Mouse (Mus musculus): Measurements from ENCODE around the gene Rnf123. TPM values are rescaled to one million over a fixed set of nuclear protein-coding genes. Genes with fewer than 3 reads are reported as not detected.

The Rnf123 gene
- polyA plus RNA-seq, 1 experiment from 2014 or later = 41.2 TPM

DNA sequence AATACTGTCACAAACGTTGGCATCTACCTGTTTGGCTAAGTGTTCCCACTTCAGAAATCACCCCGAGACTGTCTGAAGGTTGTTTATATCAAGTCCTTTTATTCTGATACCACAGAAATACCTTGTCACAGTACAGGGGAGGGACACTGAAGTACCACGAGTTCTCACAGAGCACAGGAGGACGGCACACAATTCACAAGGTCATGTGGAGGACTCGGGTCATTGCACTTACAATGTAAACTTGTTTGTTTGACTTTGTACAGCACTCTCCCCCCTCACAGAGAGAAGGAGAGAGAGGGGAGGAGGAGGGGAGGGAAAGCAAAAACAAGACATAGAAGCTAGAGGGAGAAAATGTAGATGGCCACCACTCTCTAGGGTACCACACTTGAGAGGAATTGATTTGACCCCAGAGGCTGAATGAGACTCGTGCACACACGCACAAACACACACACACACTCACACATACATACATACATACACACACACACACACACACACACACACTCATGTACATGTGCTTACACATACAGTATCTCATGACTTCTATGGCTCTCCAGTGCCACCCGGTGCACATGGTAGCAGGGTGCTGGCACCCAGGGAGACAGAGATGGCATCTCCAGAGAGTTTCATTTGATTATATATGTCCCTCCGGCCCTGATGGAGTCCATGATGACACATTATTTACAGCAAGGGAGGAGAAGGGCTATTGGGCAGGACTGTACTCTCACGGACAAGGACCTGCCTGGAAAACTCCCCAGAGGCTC lies 13.0 kb upstream of the Rnf123 start:
- peaks cover 24% of the 10 kb centered on the region for H3K36me3 ChIP-seq (replicated peaks)
- H3K4me3 ChIP-seq (replicated peaks) = no peak overlapping the region
- no peaks in the 10 kb centered on the region for H3K9me3 ChIP-seq
- WGBS = 64% methylated on average over 10 of the region's 10 CpGs
- H3K4me2 ChIP-seq = no peak overlapping the region
- H3K27me3 ChIP-seq = no peaks in the 10 kb centered on the region
- no peak overlapping the region for H3K27ac ChIP-seq
- H3K9ac ChIP-seq = no peak overlapping the region
- H3K4me1 ChIP-seq = peaks cover 22% of the 10 kb centered on the region
- no peak for ATAC-seq (ENCODE audit: low FRiP score)

DNA sequence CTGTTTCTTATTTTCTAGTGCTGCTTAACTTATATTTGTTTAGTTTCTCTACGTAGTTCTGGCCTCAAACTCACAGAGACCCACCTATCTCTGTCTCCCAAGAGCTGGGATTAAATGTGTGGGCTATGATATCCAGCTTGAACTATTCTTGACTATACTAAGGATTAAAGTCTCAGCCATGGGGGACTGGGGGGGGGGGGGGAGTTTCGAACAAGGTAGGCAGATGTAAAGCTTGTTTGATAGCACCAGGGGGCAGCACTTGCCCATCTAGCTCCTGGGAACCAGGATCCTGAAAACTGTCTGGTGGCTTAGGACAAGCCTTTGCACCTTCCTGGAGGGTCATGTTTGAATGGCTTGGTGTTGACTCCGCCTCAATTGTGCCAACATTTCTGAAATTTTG lies 12.4 kb upstream of the Rnf123 start:
- ATAC-seq (ENCODE audit: low FRiP score) = no peak
- H3K4me1 ChIP-seq = peaks cover 22% of the 10 kb centered on the region
- H3K9me3 ChIP-seq = no peaks in the 10 kb centered on the region
- WGBS = 12% methylated on average over 3 of the region's 3 CpGs
- peak overlapping the region; percentile 74 for H3K4me3 ChIP-seq (replicated peaks)
- H3K36me3 ChIP-seq (replicated peaks) = peaks cover 30% of the 10 kb centered on the region
- H3K27me3 ChIP-seq = no peaks in the 10 kb centered on the region
- H3K4me2 ChIP-seq = peak overlapping the region; percentile 97
- H3K9ac ChIP-seq = peak overlapping the region; percentile 81
- no peak overlapping the region for H3K27ac ChIP-seq

DNA sequence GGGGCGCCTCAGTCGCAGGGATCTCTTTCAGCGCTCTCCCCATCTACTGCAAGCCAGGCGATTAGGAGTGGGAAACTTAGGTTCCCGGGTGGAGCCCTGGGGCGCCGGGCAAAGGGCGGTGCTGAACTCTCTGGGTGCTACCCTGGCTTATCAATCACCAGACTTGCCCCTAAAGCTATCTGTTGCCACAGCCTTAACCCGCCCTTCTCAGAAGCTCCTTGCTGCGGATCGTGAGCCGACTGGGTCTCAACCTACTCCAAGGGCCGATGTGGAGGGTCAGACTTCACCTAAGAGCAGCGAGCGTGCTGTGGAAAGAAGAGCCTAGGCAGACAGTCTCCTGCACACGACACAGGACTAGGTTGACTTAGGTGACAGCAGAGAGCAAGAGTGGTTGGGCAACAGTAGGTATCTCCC lies 11.9 kb upstream of the Rnf123 start:
- H3K4me3 ChIP-seq (replicated peaks) = peak overlapping the region; percentile 74
- H3K4me2 ChIP-seq = peak overlapping the region; percentile 97
- H3K9ac ChIP-seq = peak overlapping the region; percentile 81
- WGBS = 0% methylated on average over 16 of the region's 16 CpGs
- H3K27ac ChIP-seq = peak overlapping the region; percentile 79
- ATAC-seq (ENCODE audit: low FRiP score) = peak; percentile 10
- peaks cover 35% of the 10 kb centered on the region for H3K36me3 ChIP-seq (replicated peaks)
- no peaks in the 10 kb centered on the region for H3K27me3 ChIP-seq
- no peaks in the 10 kb centered on the region for H3K9me3 ChIP-seq
- peaks cover 22% of the 10 kb centered on the region for H3K4me1 ChIP-seq

DNA sequence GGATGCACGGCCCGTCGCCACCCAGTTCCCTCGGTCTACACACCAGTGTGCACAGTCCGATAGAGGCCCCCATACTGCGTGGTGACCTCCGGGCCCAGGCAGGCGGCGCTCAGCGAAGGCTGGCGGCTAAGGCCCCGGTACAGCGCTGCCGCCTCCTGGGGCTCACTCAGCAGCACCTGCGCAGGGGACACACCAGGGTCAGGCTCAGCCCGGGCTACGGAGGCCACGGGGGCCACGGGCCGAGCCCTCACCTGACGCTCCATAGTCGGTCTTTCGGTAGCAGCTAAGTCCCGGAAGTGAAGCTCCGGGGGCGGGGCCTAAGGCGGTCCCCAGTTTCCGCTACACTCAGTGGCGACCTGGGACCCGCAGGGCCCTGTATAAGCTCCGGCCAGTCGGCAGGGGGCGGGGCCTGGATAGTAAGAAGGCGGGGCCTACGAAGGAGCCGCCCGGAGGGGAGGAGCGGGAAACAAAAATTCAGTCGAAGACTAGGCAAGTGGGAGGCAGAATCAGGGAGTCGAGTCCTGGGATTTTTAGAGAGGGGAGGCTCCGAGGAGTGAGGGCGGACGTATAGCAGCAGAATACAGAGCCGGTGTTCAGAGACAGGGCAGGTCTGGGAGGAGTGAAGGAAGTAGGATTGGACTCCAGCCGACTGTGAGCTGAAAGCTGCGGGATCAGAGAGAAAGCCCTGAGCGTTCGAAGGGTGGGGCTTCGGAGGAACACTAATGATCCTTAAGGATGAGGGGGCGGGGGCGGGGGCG lies 11.2 kb upstream of the Rnf123 start, which contains the start of gene Apeh:
TSS of gene Apeh (minus strand) at position 423 of the 758 bp plus-strand sequence.
- H3K4me1 ChIP-seq = peaks cover 22% of the 10 kb centered on the region
- H3K27me3 ChIP-seq = no peaks in the 10 kb centered on the region
- H3K9ac ChIP-seq = peak within 1 kb of the TSS; percentile 81
- peaks cover 39% of the 10 kb centered on the region for H3K36me3 ChIP-seq (replicated peaks)
- H3K27ac ChIP-seq = peak within 1 kb of the TSS; percentile 79
- H3K9me3 ChIP-seq = no peaks in the 10 kb centered on the region
- WGBS = 0% methylated on average over 52 of the region's 52 CpGs
- H3K4me2 ChIP-seq = peak within 1 kb of the TSS; percentile 97
- peak; percentile 95 for ATAC-seq (ENCODE audit: low FRiP score)
- peak within 1 kb of the TSS; percentile 74 for H3K4me3 ChIP-seq (replicated peaks)

DNA sequence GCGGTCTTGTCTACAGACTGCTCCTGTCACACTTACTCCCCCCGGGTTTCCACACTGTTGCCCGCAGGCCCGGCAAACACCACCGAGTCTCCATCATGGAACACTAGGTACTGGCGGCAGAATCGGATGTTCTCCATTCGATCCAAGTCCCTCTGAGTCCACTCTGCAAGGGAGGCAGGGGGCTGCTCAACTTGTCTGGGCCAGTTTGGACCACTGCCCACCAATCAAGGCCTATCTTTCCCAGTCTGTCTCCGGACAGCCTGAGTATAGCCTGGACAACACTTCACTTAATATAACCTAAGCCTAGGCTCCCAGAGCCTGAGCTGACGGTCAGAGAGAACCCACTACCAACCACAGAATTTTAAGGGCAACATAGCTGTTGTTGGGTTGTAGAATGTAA lies 10.4 kb upstream of the Rnf123 start:
- H3K27me3 ChIP-seq = no peaks in the 10 kb centered on the region
- H3K4me2 ChIP-seq = peak overlapping the region; percentile 97
- peak overlapping the region; percentile 74 for H3K4me3 ChIP-seq (replicated peaks)
- ATAC-seq (ENCODE audit: low FRiP score) = no peak
- peaks cover 22% of the 10 kb centered on the region for H3K4me1 ChIP-seq
- peaks cover 42% of the 10 kb centered on the region for H3K36me3 ChIP-seq (replicated peaks)
- no peaks in the 10 kb centered on the region for H3K9me3 ChIP-seq
- peak overlapping the region; percentile 79; the same call in 1 of the 2 replicates for H3K27ac ChIP-seq
- 77% methylated on average over 10 of the region's 10 CpGs for WGBS
- H3K9ac ChIP-seq = peak overlapping the region; percentile 81

DNA sequence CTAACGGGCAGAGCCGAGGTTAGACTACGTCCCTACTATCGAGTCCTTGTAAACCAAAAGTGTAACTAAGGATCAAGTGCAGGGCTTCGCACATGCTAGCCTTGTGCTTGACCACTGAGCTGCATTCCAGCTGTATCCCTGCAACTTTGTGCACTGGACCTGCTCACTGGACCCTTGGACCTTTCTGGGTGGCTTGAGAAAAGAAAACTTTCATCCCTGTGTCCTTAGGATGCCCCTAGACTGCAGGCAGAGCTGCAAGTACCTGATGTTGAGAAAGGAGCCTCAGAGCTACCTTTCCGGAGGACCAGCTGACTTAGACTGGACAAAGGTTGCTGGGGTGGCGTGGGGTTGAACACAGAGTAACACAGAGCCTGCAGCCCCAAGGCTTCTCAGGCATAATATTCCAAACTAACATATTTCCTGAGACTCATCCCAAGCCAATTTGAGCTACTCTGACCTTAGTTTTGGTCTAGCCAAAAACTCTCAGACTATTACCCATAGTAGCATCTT lies 7.5 kb upstream of the Rnf123 start:
- no peaks in the 10 kb centered on the region for H3K27me3 ChIP-seq
- ATAC-seq (ENCODE audit: low FRiP score) = no peak
- no peak overlapping the region for H3K4me2 ChIP-seq
- H3K4me3 ChIP-seq (replicated peaks) = no peak overlapping the region
- no peak overlapping the region for H3K27ac ChIP-seq
- H3K9ac ChIP-seq = no peak overlapping the region
- H3K36me3 ChIP-seq (replicated peaks) = peaks cover 71% of the 10 kb centered on the region
- no peaks in the 10 kb centered on the region for H3K9me3 ChIP-seq
- peaks cover 20% of the 10 kb centered on the region for H3K4me1 ChIP-seq
- WGBS = 97% methylated on average over 7 of the region's 7 CpGs

DNA sequence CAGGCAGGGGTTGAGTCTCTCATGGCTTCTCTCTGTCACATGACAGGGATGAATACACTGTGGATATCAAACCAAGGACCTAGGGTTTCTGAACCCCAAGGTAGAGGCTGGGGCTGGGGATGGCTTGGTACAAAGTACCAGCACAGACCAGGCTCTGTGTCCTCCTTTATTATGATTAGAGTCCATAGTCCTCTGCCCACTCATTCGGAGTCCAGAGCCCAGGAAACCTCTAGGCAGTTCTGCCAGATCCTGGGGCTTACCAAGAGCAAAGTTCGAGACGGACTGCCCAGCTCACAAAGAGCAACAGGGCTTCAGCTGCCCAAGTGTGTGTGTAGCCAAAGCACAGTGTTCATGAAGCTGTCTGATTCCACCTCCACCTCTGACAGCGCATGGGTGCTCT lies 2.1 kb upstream of the Rnf123 start:
- Histone ChIP-seq H3K9ac (no peak overlapping the region; the same call in 1 of the 2 replicates), H3K4me1 (0 out of 2 replicates have a peak, but pooled peaks cover 5% of the 10 kb centered on the region), H3K4me2 (no peak overlapping the region), H3K4me3 (replicated peaks) (no peak overlapping the region), H3K27me3 (peaks cover 44% of the 10 kb centered on the region), H3K9me3 (no peaks in the 10 kb centered on the region), H3K27ac (no peak overlapping the region), H3K36me3 (replicated peaks) (peaks cover 63% of the 10 kb centered on the region)
- WGBS = 97% methylated on average over 4 of the region's 4 CpGs
- no peak for ATAC-seq (ENCODE audit: low FRiP score)

DNA sequence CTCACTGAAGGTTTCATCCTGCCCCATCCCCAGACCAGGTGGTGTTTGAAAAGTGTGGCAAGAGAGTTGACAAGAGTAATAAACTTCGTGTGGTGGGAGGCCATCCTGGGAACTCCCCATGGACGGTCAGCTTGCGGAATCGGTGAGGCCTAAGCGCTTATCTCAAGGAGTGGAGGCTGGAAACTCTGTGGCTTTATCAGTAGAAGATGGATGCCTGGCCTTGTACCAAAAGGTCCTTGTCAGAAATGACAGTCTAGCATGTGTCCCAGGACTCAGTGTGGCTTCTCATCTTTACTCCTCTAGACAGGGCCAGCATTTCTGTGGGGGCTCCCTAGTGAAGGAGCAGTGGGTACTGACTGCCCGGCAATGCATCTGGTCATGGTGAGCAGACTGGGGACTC lies 415 bp upstream of the Rnf123 start:
- no peak for ATAC-seq (ENCODE audit: low FRiP score)
- Histone ChIP-seq H3K4me1 (peaks cover 12% of the 10 kb centered on the region), H3K27ac (no peak overlapping the region), H3K4me3 (replicated peaks) (no peak overlapping the region), H3K4me2 (no peak overlapping the region), H3K36me3 (replicated peaks) (peaks cover 47% of the 10 kb centered on the region), H3K9me3 (no peaks in the 10 kb centered on the region), H3K27me3 (peaks cover 46% of the 10 kb centered on the region), H3K9ac (no peak overlapping the region)
- WGBS = 81% methylated on average over 6 of the region's 6 CpGs

DNA sequence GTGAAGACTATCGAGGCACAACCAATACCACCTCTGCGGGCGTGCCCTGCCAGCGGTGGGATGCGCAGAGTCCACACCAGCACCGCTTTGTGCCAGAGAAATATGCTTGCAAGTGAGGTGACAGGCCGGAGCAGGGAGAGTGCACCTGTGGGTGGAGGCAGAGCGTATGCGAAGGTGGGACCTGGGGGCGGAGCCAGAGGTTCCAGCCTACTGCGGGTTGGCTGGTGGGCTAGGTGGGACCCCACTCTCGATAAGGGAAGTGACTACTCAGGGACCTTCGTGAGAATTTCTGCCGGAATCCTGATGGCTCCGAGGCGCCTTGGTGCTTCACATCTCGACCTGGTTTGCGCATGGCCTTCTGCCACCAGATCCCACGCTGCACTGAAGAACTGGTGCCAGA lies 597 bp downstream of the Rnf123 start:
- peaks cover 37% of the 10 kb centered on the region for H3K36me3 ChIP-seq (replicated peaks)
- H3K27ac ChIP-seq = no peak overlapping the region
- ATAC-seq (ENCODE audit: low FRiP score) = no peak
- peak overlapping the region; percentile 10 for H3K4me3 ChIP-seq (replicated peaks)
- no peaks in the 10 kb centered on the region for H3K9me3 ChIP-seq
- H3K4me1 ChIP-seq = peaks cover 21% of the 10 kb centered on the region
- peak overlapping the region; percentile 10; the same call in 1 of the 2 replicates for H3K4me2 ChIP-seq
- H3K27me3 ChIP-seq = peaks cover 46% of the 10 kb centered on the region
- peak overlapping the region; percentile 7; the same call in 1 of the 2 replicates for H3K9ac ChIP-seq
- 5% methylated on average over 19 of the region's 19 CpGs for WGBS

DNA sequence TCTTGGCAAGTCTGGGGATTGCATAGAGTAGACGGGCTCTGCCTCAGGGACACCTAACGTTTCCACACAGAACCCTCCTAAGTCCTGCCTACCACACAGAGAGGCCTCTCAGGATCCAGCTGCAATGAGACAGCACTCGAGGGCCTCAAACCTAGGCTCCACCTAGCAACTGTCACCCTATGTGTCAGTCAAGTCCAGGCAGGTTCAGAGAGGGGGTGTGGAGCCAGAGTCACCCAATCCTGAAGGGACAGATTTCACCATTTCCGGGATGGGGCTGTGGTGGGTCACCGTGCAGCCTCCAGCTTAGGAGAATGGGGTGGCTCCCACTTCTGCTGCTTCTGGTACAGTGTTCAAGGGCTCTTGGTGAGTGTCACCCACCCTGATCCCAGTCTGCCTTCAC lies 3.0 kb downstream of the Rnf123 start, which contains the start of gene Mst1:
TSS of gene Mst1 (plus strand) at position 269 of the 400 bp plus-strand sequence.
- Histone ChIP-seq H3K27me3 (peaks cover 46% of the 10 kb centered on the region), H3K27ac (0 out of 2 replicates have a peak within 1 kb of the TSS, but pooled peaks have one; percentile 5), H3K9me3 (no peaks in the 10 kb centered on the region), H3K4me1 (peaks cover 21% of the 10 kb centered on the region), H3K4me2 (peak within 1 kb of the TSS; percentile 90), H3K4me3 (replicated peaks) (peak within 1 kb of the TSS; percentile 78), H3K9ac (peak within 1 kb of the TSS; percentile 91), H3K36me3 (replicated peaks) (peaks cover 13% of the 10 kb centered on the region)
- 76% methylated on average over 5 of the region's 5 CpGs for WGBS
- no peak for ATAC-seq (ENCODE audit: low FRiP score)

DNA sequence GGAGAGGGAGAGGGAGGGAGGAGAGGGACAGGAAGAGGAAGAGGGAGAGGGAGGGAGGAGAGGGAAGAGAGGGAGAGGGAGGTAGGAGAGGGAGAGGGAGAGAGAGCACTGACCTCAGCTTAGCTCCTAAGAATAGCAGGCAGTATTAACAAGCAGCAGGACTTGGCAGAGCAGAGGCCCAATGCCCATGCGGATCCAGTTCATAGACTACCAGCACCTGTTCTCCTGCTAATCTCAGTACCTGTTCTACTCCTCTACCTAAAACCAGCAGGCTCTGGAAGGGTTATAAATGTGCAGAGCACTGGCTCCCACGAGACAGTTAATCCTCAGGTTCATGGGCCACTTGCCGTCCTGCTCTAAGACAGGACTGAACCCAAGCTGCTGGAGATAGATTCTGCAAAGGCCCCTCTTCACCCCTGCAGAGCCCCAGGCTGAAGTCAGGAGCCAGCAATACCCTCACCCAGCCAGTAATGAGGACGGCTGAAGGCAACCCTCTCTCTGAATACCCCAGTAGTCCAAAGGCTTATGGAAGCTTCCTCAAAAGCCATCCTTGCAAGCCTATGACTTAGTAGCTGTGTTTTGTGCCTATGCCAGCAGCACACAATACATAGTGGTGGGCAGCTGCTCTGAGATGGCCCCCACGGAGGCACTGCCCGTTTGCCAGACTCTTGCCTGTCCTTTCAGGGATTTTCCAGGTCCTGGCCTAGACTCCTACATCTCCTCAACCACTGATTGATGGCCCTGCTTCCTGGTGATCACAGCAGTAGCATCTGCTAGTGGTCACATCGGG lies 9.8 kb downstream of the Rnf123 start:
- no peaks in the 10 kb centered on the region for H3K27me3 ChIP-seq
- peaks cover 7% of the 10 kb centered on the region for H3K4me1 ChIP-seq
- H3K27ac ChIP-seq = no peak overlapping the region
- 68% methylated on average over 7 of the region's 7 CpGs for WGBS
- H3K4me3 ChIP-seq (replicated peaks) = no peak overlapping the region
- no peak overlapping the region for H3K9ac ChIP-seq
- no peaks in the 10 kb centered on the region for H3K9me3 ChIP-seq
- ATAC-seq (ENCODE audit: low FRiP score) = no peak
- H3K36me3 ChIP-seq (replicated peaks) = peaks cover 22% of the 10 kb centered on the region
- H3K4me2 ChIP-seq = no peak overlapping the region
